Mouse (Mus musculus) CH12.LX (cell line): ENCODE results near the gene Rpl35. TPM values are rescaled to one million over a fixed set of nuclear protein-coding genes. Genes with fewer than 3 reads are reported as not detected.

Experiments used
- DNase-seq: peaks from one replicate; pipeline ENCODE4 v3.0.0-alpha.2; 2013; ENCODE audit errors: extremely low read depth
- H3K27ac ChIP-seq: 2 replicates; pipeline ENCODE4 v1.5.1; 2012; ENCODE audit warnings: low read depth, mild to moderate bottlenecking, control low read depth, moderate library complexity; ENCODE audit not compliant: insufficient read depth
- H3K27me3 ChIP-seq: replicated peaks from 2 replicates; pipeline ENCODE3; 2012; ENCODE audit warnings: inconsistent platforms
- H3K36me3 ChIP-seq, 2 experiments: replicated peaks in 1 of 2; 2 replicates each; pipeline versions ENCODE3 to v1.6.1; 2012; ENCODE audit warnings: inconsistent platforms in 1 of 2, low read length in 1 of 2, mild to moderate bottlenecking in 1 of 2, mixed read lengths in 1 of 2, moderate library complexity in 1 of 2; ENCODE audit not compliant: control insufficient read depth in 1 of 2, insufficient read depth in 1 of 2
- H3K4me1 ChIP-seq, 2 experiments: 2 replicates each; pipeline ENCODE4 v1.6.1; 2012; ENCODE audit warnings: inconsistent platforms in 1 of 2, moderate library complexity in 1 of 2; ENCODE audit not compliant: insufficient read depth in 2 of 2, control insufficient read depth in 1 of 2
- H3K4me2 ChIP-seq: 2 replicates; pipeline ENCODE4 v1.6.1; 2012; ENCODE audit warnings: low read depth, mild to moderate bottlenecking, control low read depth; ENCODE audit not compliant: poor library complexity, insufficient read depth, severe bottlenecking
- H3K4me3 ChIP-seq, 3 experiments: fragments of 150-350 bp in 1 of 3; sonication (generic) in 1 of 3; replicated peaks in 1 of 3; 2 replicates each; pipeline versions ENCODE3 to v1.5.1; 2011 to 2012; ENCODE audit warnings: low read depth in 2 of 3, low read length in 2 of 3, mild to moderate bottlenecking in 2 of 3, moderate library complexity in 2 of 3, control low read depth in 1 of 3, improper control_type of control experiment in 1 of 3, inconsistent platforms in 1 of 3, mixed read lengths in 1 of 3; ENCODE audit not compliant: poor library complexity in 1 of 3
- H3K79me2 ChIP-seq: replicated peaks from 2 replicates; pipeline ENCODE4 v1.6.1; 2012; ENCODE audit warnings: mild to moderate bottlenecking, moderate library complexity; ENCODE audit not compliant: control insufficient read depth, poor library complexity, insufficient read depth, severe bottlenecking; ENCODE audit errors: extremely low read depth
- H3K9ac ChIP-seq: 2 replicates; pipeline ENCODE4 v1.6.1; 2012; ENCODE audit warnings: low read depth, mild to moderate bottlenecking, control low read depth, moderate library complexity; ENCODE audit not compliant: insufficient read depth
- H3K9me3 ChIP-seq: replicated peaks from 2 replicates; pipeline ENCODE3; 2012; ENCODE audit warnings: low read length, inconsistent platforms, mixed read lengths
- BHLHE40 ChIP-seq: IDR thresholded peaks from 2 replicates; pipeline ENCODE4 v1.6.1; 2011; ENCODE audit warnings: mild to moderate bottlenecking, low read depth, low read length, improper control_type of control experiment
- CHD2 ChIP-seq: IDR thresholded peaks from 2 replicates; pipeline ENCODE4 v1.6.1; 2011; ENCODE audit warnings: low read length, improper control_type of control experiment
- CTCF ChIP-seq, 2 experiments: IDR thresholded peaks in 1 of 2; conservative IDR thresholded peaks in 1 of 2; 2 replicates each; pipeline ENCODE4 v1.5.1; 2011 to 2012; ENCODE audit warnings: low read depth in 2 of 2, low read length in 2 of 2, improper control_type of control experiment in 1 of 2, inconsistent platforms in 1 of 2, mild to moderate bottlenecking in 1 of 2, moderate library complexity in 1 of 2
- ELF1 ChIP-seq: IDR thresholded peaks from 2 replicates; pipeline ENCODE4 v1.6.1; 2014; ENCODE audit warnings: low read depth, mild to moderate bottlenecking, inconsistent platforms, low read length, improper control_type of control experiment
- EP300 ChIP-seq: IDR thresholded peaks from 2 replicates; pipeline ENCODE4 v1.6.1; 2011; ENCODE audit warnings: low read length, improper control_type of control experiment
- ETS1 ChIP-seq: conservative IDR thresholded peaks from 2 replicates; pipeline ENCODE4 v1.6.1; 2012; ENCODE audit warnings: low read depth, mild to moderate bottlenecking, inconsistent platforms, low read length, improper control_type of control experiment, moderate library complexity
- GABPA ChIP-seq: IDR thresholded peaks from 2 replicates; pipeline ENCODE4 v1.6.1; 2012; ENCODE audit warnings: low read depth, low read length, improper control_type of control experiment, inconsistent platforms; ENCODE audit not compliant: insufficient replicate concordance
- HCFC1 ChIP-seq: IDR thresholded peaks from 2 replicates; pipeline ENCODE4 v1.6.1; 2012; ENCODE audit warnings: low read depth, mild to moderate bottlenecking, inconsistent platforms, low read length, improper control_type of control experiment
- IRF4 ChIP-seq: IDR thresholded peaks from 2 replicates; pipeline ENCODE4 v1.6.1; 2014; ENCODE audit warnings: low read depth, mild to moderate bottlenecking, inconsistent platforms, low read length, improper control_type of control experiment
- JUND ChIP-seq: conservative IDR thresholded peaks from 2 replicates; pipeline ENCODE4 v1.6.1; 2011; ENCODE audit warnings: low read depth, low read length, improper control_type of control experiment
- MAFK ChIP-seq: IDR thresholded peaks from 2 replicates; pipeline ENCODE4 v1.6.1; 2011; ENCODE audit warnings: low read length, improper control_type of control experiment; ENCODE audit not compliant: insufficient replicate concordance
- MAX ChIP-seq: IDR thresholded peaks from 2 replicates; pipeline ENCODE4 v1.6.1; 2011; ENCODE audit warnings: low read length, improper control_type of control experiment
- MAZ ChIP-seq: IDR thresholded peaks from 2 replicates; pipeline ENCODE4 v1.6.1; 2012; ENCODE audit warnings: low read depth, mild to moderate bottlenecking, inconsistent platforms, low read length, improper control_type of control experiment, moderate library complexity
- MEF2A ChIP-seq: IDR thresholded peaks from 2 replicates; pipeline ENCODE4 v1.6.1; 2014; ENCODE audit warnings: low read depth, mild to moderate bottlenecking, inconsistent platforms, low read length, improper control_type of control experiment, borderline replicate concordance
- MXI1 ChIP-seq: IDR thresholded peaks from 2 replicates; pipeline ENCODE4 v1.6.1; 2011; ENCODE audit warnings: mild to moderate bottlenecking, low read depth, low read length, improper control_type of control experiment
- MYC ChIP-seq: IDR thresholded peaks from 2 replicates; pipeline ENCODE4 v1.6.1; 2011; ENCODE audit warnings: low read depth, mild to moderate bottlenecking, improper control_type of control experiment, low read length
- NELFE ChIP-seq: IDR thresholded peaks from 2 replicates; pipeline ENCODE4 v1.6.1; 2011; ENCODE audit warnings: low read depth, low read length, improper control_type of control experiment
- PAX5 ChIP-seq: IDR thresholded peaks from 2 replicates; pipeline ENCODE4 v1.6.1; 2012; ENCODE audit warnings: low read length, inconsistent platforms, mixed read lengths
- POLR2AphosphoS2 ChIP-seq: IDR thresholded peaks from 2 replicates; pipeline ENCODE4 v1.6.1; 2011; ENCODE audit warnings: low read depth, low read length, improper control_type of control experiment
- RAD21 ChIP-seq: IDR thresholded peaks from 2 replicates; pipeline ENCODE4 v1.6.1; 2011; ENCODE audit warnings: low read depth, mild to moderate bottlenecking, low read length, improper control_type of control experiment, moderate library complexity
- SIN3A ChIP-seq: IDR thresholded peaks from 2 replicates; pipeline ENCODE4 v1.6.1; 2012; ENCODE audit warnings: low read length, improper control_type of control experiment, inconsistent platforms
- SMC3 ChIP-seq: IDR thresholded peaks from 2 replicates; pipeline ENCODE4 v1.6.1; 2011; ENCODE audit warnings: low read depth, low read length, improper control_type of control experiment
- USF2 ChIP-seq: conservative IDR thresholded peaks from 2 replicates; pipeline ENCODE4 v1.6.1; 2011; ENCODE audit warnings: low read depth, low read length, improper control_type of control experiment
- ZC3H11A ChIP-seq: IDR thresholded peaks from 2 replicates; pipeline ENCODE4 v1.6.1; 2012; ENCODE audit warnings: low read depth, mild to moderate bottlenecking, inconsistent platforms, low read length, improper control_type of control experiment
- ZKSCAN1 ChIP-seq: IDR thresholded peaks from 2 replicates; pipeline ENCODE4 v1.6.1; 2012; ENCODE audit warnings: low read depth, inconsistent platforms, low read length, improper control_type of control experiment, borderline replicate concordance
- ZMIZ1 ChIP-seq: IDR thresholded peaks from 2 replicates; pipeline ENCODE4 v1.6.1; 2012; ENCODE audit warnings: low read depth, mild to moderate bottlenecking, inconsistent platforms, low read length, improper control_type of control experiment
- ZNF384 ChIP-seq: IDR thresholded peaks from 2 replicates; pipeline ENCODE4 v1.6.1; 2012; ENCODE audit warnings: low read depth, low read length, improper control_type of control experiment, inconsistent platforms
- dilution Hi-C: fragments of 300-500 bp; cut with MboI; formaldehyde crosslinking; loops from 2 replicates; pipeline ENCODE4 v1.14.3; 2020; ENCODE audit warnings: low sequenced_read_pairs; ENCODE audit not compliant: extremely low pct_unique_long_range_greater_than_20kb, extremely low pct_ligation_motif_present
- in situ Hi-C: fragments of 300-500 bp; cut with MboI; formaldehyde crosslinking; loops from 3 replicates; pipeline ENCODE4 v1.14.3; 2019; ENCODE audit warnings: low sequenced_read_pairs, low pct_ligation_motif_present, low pct_unique_long_range_greater_than_20kb, mixed read lengths
- polyA plus RNA-seq: library from polyadenylated mRNA; unstranded; fragments of >175 nt; gene quantifications from 2 replicates; pipeline ENCODE4 v1.2.1, GENCODE M21; 2012; ENCODE audit warnings: low read depth; ENCODE audit not compliant: insufficient read length
- total RNA-seq, 2 experiments: library from RNA; depleted of rRNA; stranded (reverse); fragments of 300-350 nt in 1 of 2; fragments of >200 nt in 1 of 2; gene quantifications; 2 replicates each; pipeline ENCODE4 v1.2.3; 2012 to 2014

Gene Rpl35
- total and polyA plus RNA-seq, 3 experiments, result 649 to 2,171 (median 976) TPM

DNA sequence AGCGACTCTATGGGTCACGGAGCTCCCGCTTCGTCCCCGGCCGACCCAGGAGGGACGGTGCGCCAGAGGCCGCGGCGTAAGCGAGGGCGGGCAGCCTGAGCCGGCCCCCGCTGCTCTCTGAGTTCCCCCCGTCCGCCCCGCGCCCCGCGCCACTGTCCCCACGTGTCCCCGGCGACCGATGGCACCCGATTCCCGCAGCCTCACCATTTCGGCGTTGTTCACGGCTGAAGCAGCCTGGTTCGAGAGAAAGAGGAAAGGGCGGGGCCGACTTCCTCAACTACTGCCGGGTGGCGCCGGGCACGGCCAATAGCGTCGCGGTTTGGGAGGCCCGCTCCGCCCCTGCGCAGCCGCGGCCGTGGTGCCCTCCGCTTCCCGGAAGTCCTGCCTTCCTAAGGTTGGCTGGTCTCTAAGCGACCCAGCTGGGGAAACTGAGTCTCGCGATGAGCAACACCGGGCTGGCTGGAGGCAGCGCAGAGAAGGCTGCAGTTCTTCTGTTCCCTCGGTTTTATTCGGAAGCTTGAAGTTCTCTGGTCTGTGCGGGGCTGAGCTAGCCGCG lies 466 bp downstream of the Rpl35 start, which contains the start of gene Arpc5l (continued):
- TF ChIP-seq HCFC1, result peak; percentile 85
- TF ChIP-seq, all 38 proteins: peak for 15

DNA sequence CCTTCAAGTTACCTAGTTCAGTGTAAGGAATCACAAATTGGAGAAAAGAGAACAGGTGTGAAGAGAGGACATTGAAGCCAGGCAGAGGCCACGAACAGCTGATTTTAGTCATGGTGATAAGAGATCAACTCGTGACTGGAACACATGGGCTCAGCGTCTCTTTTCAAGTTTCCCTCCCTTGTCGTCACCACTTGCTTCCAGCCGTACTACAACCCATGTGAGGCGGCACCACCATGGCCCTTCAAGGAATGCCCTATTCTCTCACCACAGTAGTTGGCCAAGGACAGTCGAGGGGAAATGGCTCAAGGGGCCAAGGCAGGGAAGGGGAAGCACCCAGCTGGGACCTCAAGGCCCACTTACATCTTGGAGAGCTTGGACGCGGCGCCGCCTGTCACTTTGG lies 1.1 kb downstream of the Rpl35 start:
- Histone ChIP-seq H3K9me3 (no peaks in the 10 kb centered on the region), H3K4me3 (peak overlapping the region; percentile 94 to 99 (median 97)), H3K79me2 (peaks cover 54% of the 10 kb centered on the region), H3K27ac (peak overlapping the region; percentile 72), H3K4me1 (peaks cover 3 to 34% of the 10 kb centered on the region in 2 experiments), H3K4me2 (peak overlapping the region; percentile 89), H3K9ac (peak overlapping the region; percentile 98), H3K27me3 (no peaks in the 10 kb centered on the region), H3K36me3 (peaks cover 43 to 50% of the 10 kb centered on the region in 2 experiments)
- no peak for DNase-seq
- TF ChIP-seq PAX5, result no peak
- no peak for TF ChIP-seq USF2
- TF ChIP-seq POLR2AphosphoS2, result no peak
- TF ChIP-seq HCFC1, result no peak
- TF ChIP-seq SIN3A, result 0 out of 2 replicates have a peak, but pooled peaks have one; percentile 2
- no peak for TF ChIP-seq CHD2
- TF ChIP-seq EP300, result no peak
- no peak for TF ChIP-seq ZC3H11A
- TF ChIP-seq CTCF (conservative IDR thresholded peaks at IDR 0.05 in 1 of 2, IDR thresholded peaks at IDR 0.05 in 1 of 2; ENCODE audit: low read depth in 2 of 2, low read length in 2 of 2), result no peak
- TF ChIP-seq ZMIZ1, result no peak
- no peak for TF ChIP-seq MAX
- no peak for TF ChIP-seq MAFK
- TF ChIP-seq ZNF384, result no peak
- no peak for TF ChIP-seq MAZ
- peak; percentile 46; the same call in 1 of the 2 replicates for TF ChIP-seq MYC
- TF ChIP-seq JUND, result no peak
- 0 out of 2 replicates have a peak, but pooled peaks have one; percentile 10 for TF ChIP-seq BHLHE40
- TF ChIP-seq SMC3, result no peak
- no peak for TF ChIP-seq NELFE
- no peak for TF ChIP-seq ETS1
- TF ChIP-seq ZKSCAN1, result no peak
- no peak for TF ChIP-seq GABPA
- no peak for TF ChIP-seq MEF2A
- peak; percentile 3; the same call in 1 of the 2 replicates for TF ChIP-seq MXI1
- TF ChIP-seq ELF1, result no peak
- TF ChIP-seq RAD21, result no peak
- no peak for TF ChIP-seq IRF4
- in situ Hi-C loops, result no loop called here
- dilution Hi-C loops, result no loop called here
